Mouse (Mus musculus): Measurements from ENCODE around the gene Bok. TPM values are rescaled to one million over a fixed set of nuclear protein-coding genes. Genes with fewer than 3 reads are reported as not detected.
"Not testable (repeated sequence)": the region's sequence is repeated elsewhere in the genome, so short reads cannot be mapped to it uniquely, and the experiment has no call there.

The Bok gene
- polyA plus RNA-seq, 1 experiment from 2014 or later = 37.0 TPM

DNA sequence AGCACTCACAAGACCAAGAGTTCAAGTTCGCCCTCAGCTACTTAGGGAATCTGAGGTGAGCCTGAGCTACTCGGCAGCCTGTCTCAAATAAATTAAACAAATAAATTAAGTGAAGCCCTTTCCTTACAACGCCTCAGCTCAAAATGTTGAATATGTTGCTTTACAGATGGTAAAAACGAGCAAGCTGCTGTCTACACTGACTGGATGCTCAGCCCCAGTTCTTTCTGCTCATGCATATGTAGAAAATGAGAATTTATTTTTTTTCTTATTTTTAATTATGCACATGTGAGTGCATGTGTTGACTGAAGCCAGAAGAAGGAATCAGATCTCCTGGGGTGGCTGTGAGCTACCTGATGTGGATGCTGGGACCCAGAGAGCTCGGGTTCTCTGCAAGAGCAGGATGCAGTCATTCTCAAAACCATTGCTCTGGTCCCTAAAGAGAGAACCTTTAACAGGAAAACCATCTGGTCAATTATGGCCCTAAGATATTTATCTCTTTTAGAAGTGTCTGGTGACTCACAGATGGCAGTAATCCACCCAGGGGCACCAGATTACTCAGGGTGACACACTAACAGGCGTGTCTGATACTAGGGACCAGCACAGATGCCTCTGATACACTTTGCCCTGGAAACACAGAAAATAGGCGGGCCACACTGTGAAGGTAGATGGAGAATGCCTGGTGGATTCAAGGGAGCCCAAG lies 29.0 kb upstream of the Bok start:
- Histone ChIP-seq H3K9me3 (ENCODE audit: control insufficient read depth, low read length) (peaks cover 8% of the 10 kb centered on the region; the same call in 1 of the 2 replicates), H3K4me2 (ENCODE audit: low read length) (no peak overlapping the region), H3K9ac (ENCODE audit: low read length) (no peak overlapping the region), H3K36me3 (ENCODE audit: control insufficient read depth, insufficient read depth, low read length) (no peaks in the 10 kb centered on the region), H3K27ac (replicated peaks in 1 of 2; ENCODE audit: control insufficient read depth in 1 of 2, insufficient read depth in 1 of 2, low read depth in 2 of 2, low read length in 2 of 2) (no peak overlapping the region), H3K27me3 (ENCODE audit: control insufficient read depth, insufficient read depth, low read length) (no peaks in the 10 kb centered on the region), H3K4me1 (ENCODE audit: control insufficient read depth in 2 of 2, insufficient read depth in 2 of 2, low read length in 2 of 2) (peaks cover 0 to 2% of the 10 kb centered on the region in 2 experiments; a peak in 1 of 4 replicates), H3K4me3 (ENCODE audit: control insufficient read depth in 1 of 2, insufficient read depth in 1 of 2, low read depth in 1 of 2, low read length in 2 of 2) (no peak overlapping the region)
- ATAC-seq (ENCODE audit: insufficient number of reproducible peaks, insufficient read depth, low FRiP score, low read depth) = no peak
- 69% methylated on average over 7 of the region's 7 CpGs for WGBS

DNA sequence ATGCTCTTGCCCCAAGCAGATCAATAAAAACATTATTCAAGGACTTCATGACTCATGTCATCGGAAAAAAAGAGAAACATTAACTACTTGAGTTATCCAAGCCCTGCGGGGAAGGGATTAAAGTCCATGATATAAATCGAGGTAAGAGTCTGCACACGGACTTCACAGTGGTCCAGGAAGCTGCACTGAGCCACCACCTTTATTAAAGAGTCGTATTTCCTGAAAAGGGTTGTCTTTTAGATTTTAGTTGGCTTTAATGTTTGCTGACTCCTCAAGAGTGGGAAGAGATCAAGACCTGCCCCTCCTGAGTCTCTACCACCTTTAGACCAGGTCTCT lies 28.5 kb upstream of the Bok start:
- no peak for ATAC-seq (ENCODE audit: insufficient number of reproducible peaks, insufficient read depth, low FRiP score, low read depth)
- H3K4me3 ChIP-seq (ENCODE audit: control insufficient read depth in 1 of 2, insufficient read depth in 1 of 2, low read depth in 1 of 2, low read length in 2 of 2) = no peak overlapping the region
- H3K27ac ChIP-seq (replicated peaks in 1 of 2; ENCODE audit: control insufficient read depth in 1 of 2, insufficient read depth in 1 of 2, low read depth in 2 of 2, low read length in 2 of 2) = no peak overlapping the region
- H3K27me3 ChIP-seq (ENCODE audit: control insufficient read depth, insufficient read depth, low read length) = no peaks in the 10 kb centered on the region
- H3K9ac ChIP-seq (ENCODE audit: low read length) = no peak overlapping the region
- H3K9me3 ChIP-seq (ENCODE audit: control insufficient read depth, low read length) = peaks cover 10% of the 10 kb centered on the region; the same call in 1 of the 2 replicates
- H3K36me3 ChIP-seq (ENCODE audit: control insufficient read depth, insufficient read depth, low read length) = no peaks in the 10 kb centered on the region
- H3K4me1 ChIP-seq (ENCODE audit: control insufficient read depth in 2 of 2, insufficient read depth in 2 of 2, low read length in 2 of 2) = peaks cover 0 to 2% of the 10 kb centered on the region in 2 experiments; a peak in 1 of 4 replicates
- H3K4me2 ChIP-seq (ENCODE audit: low read length) = no peak overlapping the region
- WGBS = 83% methylated on average over 5 of the region's 5 CpGs

DNA sequence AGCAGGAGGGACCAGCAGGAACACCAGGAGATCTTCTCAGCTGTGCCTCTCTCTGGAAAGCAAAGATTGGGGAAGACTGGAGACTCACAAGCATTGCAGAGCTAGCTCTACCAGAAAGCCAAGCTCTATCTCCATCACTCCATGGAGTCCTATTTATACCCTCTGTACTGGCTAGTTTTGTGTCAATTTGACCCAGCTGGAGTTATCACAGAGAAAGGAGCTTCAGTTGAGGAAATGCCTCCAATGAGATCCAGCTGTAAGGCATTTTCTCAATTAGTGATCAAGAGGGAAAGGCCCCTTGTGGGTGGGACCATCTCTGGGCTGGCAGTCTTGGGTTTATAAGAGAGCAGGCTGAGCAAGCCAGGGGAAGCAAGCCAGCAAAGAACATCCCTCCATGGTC lies 26.9 kb upstream of the Bok start, which contains the start of gene Stk25:
Gene Stk25, minus strand, starts transcription at position 101 of the 400 bp plus-strand sequence.
- ATAC-seq (ENCODE audit: insufficient number of reproducible peaks, insufficient read depth, low FRiP score, low read depth) = not testable (repeated sequence)

DNA sequence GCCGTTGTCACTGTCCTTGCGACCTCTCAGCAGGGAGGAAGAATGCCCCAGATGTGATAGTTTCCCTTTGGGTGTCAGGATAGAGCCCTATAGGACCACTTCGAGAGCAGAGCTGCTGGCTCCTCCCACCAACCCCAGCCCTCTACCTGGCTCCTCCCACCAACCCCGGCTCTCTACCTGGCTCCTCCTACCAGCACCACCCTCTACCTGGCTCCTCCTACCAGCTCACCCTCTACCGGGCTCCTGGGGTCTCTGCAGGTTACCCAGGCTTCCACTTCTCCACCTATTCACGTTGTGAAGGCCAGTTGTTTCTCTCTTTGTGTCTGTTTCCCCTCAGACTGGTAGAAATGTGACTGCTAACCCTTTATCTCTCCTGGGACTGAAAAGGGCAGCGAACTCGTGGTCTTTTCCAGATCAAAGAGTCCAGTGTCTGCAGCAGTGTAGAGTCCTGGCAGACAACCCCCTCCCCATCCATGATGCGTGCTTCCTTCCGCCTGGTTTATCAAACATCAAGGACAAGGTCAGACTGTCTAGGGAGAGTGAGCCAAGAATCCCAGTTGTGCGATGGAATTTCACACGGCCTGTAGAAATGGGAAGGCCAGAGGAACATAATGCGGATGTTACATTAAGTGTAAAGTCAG lies 17.6 kb upstream of the Bok start:
- Histone ChIP-seq H3K4me2 (ENCODE audit: low read length) (peak overlapping the region; percentile 81), H3K27ac (replicated peaks in 1 of 2; ENCODE audit: control insufficient read depth in 1 of 2, insufficient read depth in 1 of 2, low read depth in 2 of 2, low read length in 2 of 2) (peak overlapping the region; percentile 78 to 81), H3K9me3 (ENCODE audit: control insufficient read depth, low read length) (no peaks in the 10 kb centered on the region), H3K4me1 (ENCODE audit: control insufficient read depth in 2 of 2, insufficient read depth in 2 of 2, low read length in 2 of 2) (peaks cover 16% of the 10 kb centered on the region in 2 experiments), H3K9ac (ENCODE audit: low read length) (no peak overlapping the region; the same call in 1 of the 2 replicates), H3K27me3 (ENCODE audit: control insufficient read depth, insufficient read depth, low read length) (no peaks in the 10 kb centered on the region), H3K36me3 (ENCODE audit: control insufficient read depth, insufficient read depth, low read length) (no peaks in the 10 kb centered on the region), H3K4me3 (ENCODE audit: control insufficient read depth in 1 of 2, insufficient read depth in 1 of 2, low read depth in 1 of 2, low read length in 2 of 2) (no peak overlapping the region)
- 11% methylated on average over 13 of the region's 13 CpGs for WGBS
- ATAC-seq (ENCODE audit: insufficient number of reproducible peaks, insufficient read depth, low FRiP score, low read depth) = peak; percentile 49; the same call in 1 of the 2 replicates

More for the DNA sequence above, 26.9 kb upstream of the Bok start, which contains the start of gene Stk25:
- not testable (repeated sequence) for H3K27me3 ChIP-seq (ENCODE audit: control insufficient read depth, insufficient read depth, low read length); H3K4me3 ChIP-seq (ENCODE audit: control insufficient read depth in 1 of 2, insufficient read depth in 1 of 2, low read depth in 1 of 2, low read length in 2 of 2); H3K4me1 ChIP-seq (ENCODE audit: control insufficient read depth in 2 of 2, insufficient read depth in 2 of 2, low read length in 2 of 2); H3K9me3 ChIP-seq (ENCODE audit: control insufficient read depth, low read length); H3K36me3 ChIP-seq (ENCODE audit: control insufficient read depth, insufficient read depth, low read length); H3K4me2 ChIP-seq (ENCODE audit: low read length); H3K9ac ChIP-seq (ENCODE audit: low read length); H3K27ac ChIP-seq (replicated peaks in 1 of 2; ENCODE audit: control insufficient read depth in 1 of 2, insufficient read depth in 1 of 2, low read depth in 2 of 2, low read length in 2 of 2)

DNA sequence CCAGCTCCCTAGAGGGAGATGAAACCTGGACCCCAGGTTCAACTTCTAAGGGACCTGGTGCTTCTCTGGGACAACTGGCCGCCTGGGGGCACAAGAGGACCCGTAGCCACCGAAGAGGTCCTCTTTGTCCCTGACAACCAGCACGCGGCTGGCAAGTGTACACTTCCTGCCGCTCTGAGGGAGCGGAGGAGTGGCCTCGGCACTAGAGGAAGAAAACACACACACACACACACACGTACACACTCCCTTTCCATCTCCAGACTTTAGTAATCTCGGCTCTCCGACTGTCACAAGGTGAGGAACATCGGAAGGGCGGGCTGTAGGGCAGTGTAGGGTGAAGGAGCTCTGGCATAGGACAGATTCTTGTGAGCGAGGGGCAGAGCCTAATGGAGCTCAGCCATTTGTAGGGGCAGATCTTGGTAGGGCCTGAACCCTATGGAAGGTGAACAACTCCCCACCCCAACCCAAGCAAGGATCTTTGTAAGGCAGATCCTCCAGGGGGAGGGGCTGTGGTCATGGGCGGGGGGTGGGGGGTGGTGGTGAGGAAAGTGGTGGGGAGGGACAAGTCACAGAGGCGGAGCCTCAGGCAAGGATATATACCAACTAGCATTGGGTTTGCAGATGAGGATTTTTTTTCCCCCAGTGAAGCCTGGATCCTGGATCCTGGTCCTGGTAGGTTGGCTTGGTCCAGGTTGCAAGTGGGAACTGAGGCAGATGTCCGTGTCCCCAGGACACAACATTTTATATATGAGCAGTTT lies 16.5 kb upstream of the Bok start:
- peak; percentile 76 for ATAC-seq (ENCODE audit: insufficient number of reproducible peaks, insufficient read depth, low FRiP score, low read depth)
- peak overlapping the region; percentile 74 for H3K9ac ChIP-seq (ENCODE audit: low read length)
- no peaks in the 10 kb centered on the region for H3K9me3 ChIP-seq (ENCODE audit: control insufficient read depth, low read length)
- 3% methylated on average over 17 of the region's 17 CpGs for WGBS
- no peaks in the 10 kb centered on the region for H3K27me3 ChIP-seq (ENCODE audit: control insufficient read depth, insufficient read depth, low read length)
- H3K4me2 ChIP-seq (ENCODE audit: low read length) = peak overlapping the region; percentile 81
- H3K27ac ChIP-seq (replicated peaks in 1 of 2; ENCODE audit: control insufficient read depth in 1 of 2, insufficient read depth in 1 of 2, low read depth in 2 of 2, low read length in 2 of 2) = peak overlapping the region; percentile 78 to 81
- H3K36me3 ChIP-seq (ENCODE audit: control insufficient read depth, insufficient read depth, low read length) = no peaks in the 10 kb centered on the region
- peaks cover 16% of the 10 kb centered on the region in 2 experiments for H3K4me1 ChIP-seq (ENCODE audit: control insufficient read depth in 2 of 2, insufficient read depth in 2 of 2, low read length in 2 of 2)
- peak overlapping the region; percentile 49 to 52 for H3K4me3 ChIP-seq (ENCODE audit: control insufficient read depth in 1 of 2, insufficient read depth in 1 of 2, low read depth in 1 of 2, low read length in 2 of 2)

DNA sequence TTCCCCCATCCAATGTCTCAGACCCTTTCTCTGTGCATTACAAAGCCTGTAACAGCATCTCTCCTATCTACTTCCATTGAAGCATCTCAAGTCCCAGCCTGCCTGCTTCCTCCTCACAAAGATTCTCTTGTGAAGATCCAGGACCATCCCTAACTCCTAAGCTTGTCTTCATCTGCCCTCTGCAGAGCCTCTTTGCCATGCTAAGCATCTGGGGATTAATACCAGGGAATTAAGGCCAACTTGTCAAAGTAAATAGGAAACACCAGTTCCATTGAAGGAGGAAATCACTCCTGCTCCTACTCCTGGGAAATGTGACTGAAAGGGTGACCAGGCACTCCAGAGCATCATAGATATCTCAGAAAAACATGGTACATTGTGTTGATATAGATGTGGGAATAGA lies 15.5 kb upstream of the Bok start:
- Histone ChIP-seq H3K4me3 (ENCODE audit: control insufficient read depth in 1 of 2, insufficient read depth in 1 of 2, low read depth in 1 of 2, low read length in 2 of 2) (no peak overlapping the region), H3K36me3 (ENCODE audit: control insufficient read depth, insufficient read depth, low read length) (no peaks in the 10 kb centered on the region), H3K4me2 (ENCODE audit: low read length) (no peak overlapping the region), H3K27ac (replicated peaks in 1 of 2; ENCODE audit: control insufficient read depth in 1 of 2, insufficient read depth in 1 of 2, low read depth in 2 of 2, low read length in 2 of 2) (no peak overlapping the region), H3K9ac (ENCODE audit: low read length) (no peak overlapping the region), H3K27me3 (ENCODE audit: control insufficient read depth, insufficient read depth, low read length) (no peaks in the 10 kb centered on the region), H3K9me3 (ENCODE audit: control insufficient read depth, low read length) (no peaks in the 10 kb centered on the region), H3K4me1 (ENCODE audit: control insufficient read depth in 2 of 2, insufficient read depth in 2 of 2, low read length in 2 of 2) (peaks cover 16% of the 10 kb centered on the region in 2 experiments)
- no peak for ATAC-seq (ENCODE audit: insufficient number of reproducible peaks, insufficient read depth, low FRiP score, low read depth)

DNA sequence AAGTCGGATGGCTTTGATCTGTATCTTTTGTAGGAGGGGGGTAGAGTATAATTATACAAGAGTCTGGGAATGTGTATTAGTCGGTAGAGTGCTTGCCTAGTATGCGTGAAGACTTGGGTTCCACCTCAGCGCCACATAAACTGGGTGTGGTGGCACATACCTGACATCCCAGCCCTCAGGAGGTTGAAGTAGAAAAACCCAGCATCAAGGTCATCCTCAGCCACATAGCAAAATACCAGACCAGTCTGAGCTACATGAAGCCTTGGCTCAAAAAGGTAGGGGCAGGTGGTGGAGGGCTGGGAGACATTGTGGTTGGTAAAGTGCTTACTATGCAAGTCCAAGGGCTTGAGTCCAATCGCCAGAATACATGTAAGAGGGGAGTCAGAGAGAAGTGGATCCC lies 12.8 kb upstream of the Bok start:
- Histone ChIP-seq H3K4me2 (ENCODE audit: low read length) (no peak overlapping the region), H3K27me3 (ENCODE audit: control insufficient read depth, insufficient read depth, low read length) (no peaks in the 10 kb centered on the region), H3K36me3 (ENCODE audit: control insufficient read depth, insufficient read depth, low read length) (no peaks in the 10 kb centered on the region), H3K4me3 (ENCODE audit: control insufficient read depth in 1 of 2, insufficient read depth in 1 of 2, low read depth in 1 of 2, low read length in 2 of 2) (no peak overlapping the region), H3K27ac (replicated peaks in 1 of 2; ENCODE audit: control insufficient read depth in 1 of 2, insufficient read depth in 1 of 2, low read depth in 2 of 2, low read length in 2 of 2) (no peak overlapping the region), H3K9me3 (ENCODE audit: control insufficient read depth, low read length) (no peaks in the 10 kb centered on the region), H3K9ac (ENCODE audit: low read length) (no peak overlapping the region), H3K4me1 (ENCODE audit: control insufficient read depth in 2 of 2, insufficient read depth in 2 of 2, low read length in 2 of 2) (peaks cover 13% of the 10 kb centered on the region in 2 experiments)
- 85% methylated on average over 5 of the region's 5 CpGs for WGBS
- no peak for ATAC-seq (ENCODE audit: insufficient number of reproducible peaks, insufficient read depth, low FRiP score, low read depth)
